Mouse (Mus musculus) embryo, embryonic 11 days (tissue): ENCODE results near the gene Azgp1.
A peak's percentile ranks its signal among the peaks of the same experiment; 100 is the strongest.
"Not testable (repeated sequence)": the region's sequence is repeated elsewhere in the genome, so short reads cannot be mapped to it uniquely, and the experiment has no call there.

Experiments used
- DNase-seq: peaks from one replicate; pipeline ENCODE4 v3.0.0-alpha.2; 2015

Azgp1 gene

DNA sequence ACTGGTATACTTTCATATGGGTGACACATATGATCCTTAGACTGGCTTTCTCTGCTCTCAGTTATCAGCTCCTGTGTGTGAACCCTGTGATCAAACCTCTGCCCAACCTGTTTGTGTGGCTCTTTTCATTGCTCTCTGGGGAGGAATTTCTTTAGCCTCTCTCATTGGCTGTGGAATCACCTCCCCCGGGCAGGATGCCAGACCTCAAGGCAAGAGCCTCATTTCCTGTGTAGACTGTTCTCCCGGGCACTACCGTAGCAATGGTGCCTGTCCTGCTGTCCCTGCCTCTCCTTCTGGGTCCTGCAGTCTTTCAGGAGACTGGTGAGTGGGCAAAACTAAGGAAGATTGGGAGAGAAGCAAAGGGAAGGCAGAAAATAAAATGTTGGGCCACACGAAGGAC lies at the start of gene Azgp1:
Azgp1 (plus strand) TSS at position 221 of the 400 bp plus-strand sequence.
- DNase-seq: no peak

DNA sequence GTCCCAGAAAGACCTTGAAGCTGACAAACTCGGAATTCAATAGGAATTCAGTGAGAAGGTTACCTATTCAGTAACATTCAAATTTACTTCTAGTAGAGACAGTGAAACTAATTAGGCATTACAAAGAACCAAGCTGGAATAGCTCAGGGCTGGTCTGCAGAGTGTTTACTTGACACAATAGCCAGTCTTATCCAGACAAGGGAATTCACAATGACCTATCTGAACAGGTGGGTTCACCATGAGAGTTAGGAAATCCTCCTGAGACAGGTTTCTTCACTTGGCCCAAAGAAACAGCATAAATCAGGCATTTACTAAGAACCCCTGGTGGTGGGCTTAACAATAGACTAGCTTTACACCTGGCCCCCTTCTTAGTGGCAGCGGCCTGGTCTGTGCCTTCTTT lies 47.4 kb upstream of the Azgp1 start:
- DNase-seq: not testable (repeated sequence)

DNA sequence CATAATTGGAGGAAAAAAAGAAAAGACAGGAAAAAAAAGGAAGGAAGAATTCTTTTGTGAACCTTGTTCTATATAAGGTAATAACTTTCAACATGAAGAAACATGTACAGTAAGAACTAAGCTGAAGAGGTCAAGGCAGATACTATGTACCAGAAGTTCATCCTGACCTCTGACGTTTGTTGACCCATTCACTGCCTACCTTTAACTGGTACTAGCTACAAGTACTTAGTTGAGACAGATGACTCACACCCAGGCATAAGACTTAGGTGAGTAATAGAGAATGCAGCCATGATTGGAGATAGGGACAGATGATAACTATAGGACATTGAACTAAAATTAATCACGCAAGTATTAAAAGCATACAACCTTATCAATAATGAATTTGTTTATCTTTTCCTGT lies 44.8 kb upstream of the Azgp1 start:
- DNase-seq: no peak

DNA sequence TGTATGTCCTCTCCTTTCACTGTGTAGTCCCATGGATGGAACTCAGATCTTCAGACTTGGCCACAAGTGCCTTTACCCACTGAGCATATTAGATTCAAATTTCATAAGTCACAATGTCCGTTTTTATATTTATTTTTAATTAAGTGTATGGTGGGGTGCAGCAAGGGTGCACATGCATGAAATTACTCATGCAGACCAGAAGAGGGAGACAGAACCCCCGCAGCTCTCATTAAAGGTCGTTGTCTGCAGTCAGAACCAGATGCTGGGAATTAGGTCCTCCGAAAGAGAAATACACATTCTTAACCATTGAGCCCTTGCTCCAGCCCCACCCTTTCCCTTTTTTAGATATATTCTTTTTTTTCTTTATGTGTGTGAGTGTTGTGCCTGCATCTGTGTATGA lies 44.1 kb upstream of the Azgp1 start:
- no peak for DNase-seq

DNA sequence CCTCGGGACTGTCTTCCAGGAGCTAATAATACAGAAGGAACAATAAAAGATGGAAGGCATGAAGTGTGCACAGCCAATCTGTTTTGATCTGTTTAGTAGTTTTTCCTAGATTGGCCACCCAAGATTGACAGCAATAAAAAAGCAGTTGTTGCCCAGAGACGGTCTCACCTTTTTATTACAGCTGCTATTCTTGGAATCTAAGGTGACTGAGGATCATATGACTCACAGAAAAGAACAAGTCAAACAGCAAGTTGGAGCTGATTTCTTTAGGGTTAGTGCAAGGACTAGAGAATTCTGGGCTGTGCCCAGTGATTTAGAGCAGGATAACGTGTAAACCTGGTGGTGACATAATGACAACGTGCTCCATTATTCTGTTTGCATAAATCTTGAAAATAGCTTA lies 40.4 kb upstream of the Azgp1 start:
- no peak for DNase-seq

DNA sequence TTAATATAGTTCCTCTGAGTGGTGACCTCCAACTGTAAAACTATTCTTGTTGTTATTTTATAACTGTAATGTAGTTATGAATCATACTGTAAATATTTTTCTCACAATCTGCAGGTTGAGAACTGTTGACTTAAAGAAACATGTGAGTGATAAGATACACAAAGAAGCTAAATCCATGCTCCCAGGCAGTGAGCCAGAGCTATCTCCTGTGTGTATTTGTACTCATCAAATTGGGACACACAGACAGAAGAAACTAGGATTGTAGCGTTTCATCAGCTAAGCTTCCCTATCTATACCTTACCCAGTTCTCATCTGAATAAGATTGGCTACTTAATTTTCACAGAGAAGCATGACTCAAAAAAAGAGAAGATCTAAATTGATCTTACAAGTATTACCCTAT lies 38.2 kb upstream of the Azgp1 start:
- no peak for DNase-seq

DNA sequence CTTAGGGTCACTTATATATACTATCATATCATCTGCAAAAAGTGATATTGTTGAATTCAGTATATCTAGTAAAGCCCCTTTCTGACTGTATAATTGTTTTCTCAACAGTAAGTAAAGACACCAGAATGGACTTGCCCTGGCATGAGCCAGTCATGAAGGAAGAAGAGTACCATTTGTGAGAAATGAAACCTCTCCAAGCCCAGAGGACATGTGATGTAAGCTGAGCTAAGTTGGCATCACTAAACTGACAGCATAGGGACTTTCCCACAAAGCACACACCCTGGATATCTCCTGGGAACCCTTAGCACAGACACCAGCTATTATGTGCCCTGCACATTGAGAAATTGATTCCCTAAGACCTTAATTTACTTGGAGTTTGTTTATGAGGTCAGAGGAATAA lies 34.0 kb upstream of the Azgp1 start:
- DNase-seq: no peak

DNA sequence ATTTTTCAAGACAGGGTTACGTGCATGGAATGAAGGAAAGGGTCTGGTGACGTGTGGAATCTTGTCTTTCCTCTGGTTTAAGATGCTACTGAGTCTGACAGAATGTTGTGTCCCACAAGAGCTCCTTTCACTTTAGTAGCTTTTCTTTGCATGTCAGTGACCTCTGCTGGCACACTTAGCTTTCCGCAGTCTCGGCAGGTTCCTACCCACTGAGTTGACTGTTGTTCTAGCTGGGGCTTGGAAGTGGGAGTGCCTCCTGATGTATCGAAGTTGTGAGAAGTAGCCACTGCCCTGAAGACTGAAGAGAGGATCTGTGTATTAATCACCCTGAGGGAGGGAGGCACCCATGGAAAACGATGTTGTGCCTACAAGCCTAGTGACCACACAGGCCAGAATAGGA lies 30.1 kb upstream of the Azgp1 start:
- peak; percentile 2 for DNase-seq

DNA sequence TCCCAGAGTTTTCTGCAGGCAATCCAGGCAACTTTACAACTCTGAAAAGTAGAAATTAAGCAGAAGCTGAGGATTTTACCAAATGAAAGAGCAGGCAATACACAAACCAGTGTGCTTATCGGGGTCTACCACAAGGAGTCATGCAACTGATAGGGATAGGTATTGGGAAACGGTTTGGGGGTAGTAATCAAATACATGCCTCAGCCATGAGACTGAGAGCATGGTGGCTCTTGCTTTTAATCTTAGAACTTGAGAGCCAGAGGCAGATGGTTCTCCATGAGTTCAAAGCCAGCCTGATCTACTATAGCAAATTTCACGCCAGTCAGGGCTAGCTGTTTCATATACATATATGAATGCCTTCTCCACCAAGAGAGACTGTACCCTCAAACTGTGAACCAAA lies 24.9 kb upstream of the Azgp1 start:
- no peak for DNase-seq

DNA sequence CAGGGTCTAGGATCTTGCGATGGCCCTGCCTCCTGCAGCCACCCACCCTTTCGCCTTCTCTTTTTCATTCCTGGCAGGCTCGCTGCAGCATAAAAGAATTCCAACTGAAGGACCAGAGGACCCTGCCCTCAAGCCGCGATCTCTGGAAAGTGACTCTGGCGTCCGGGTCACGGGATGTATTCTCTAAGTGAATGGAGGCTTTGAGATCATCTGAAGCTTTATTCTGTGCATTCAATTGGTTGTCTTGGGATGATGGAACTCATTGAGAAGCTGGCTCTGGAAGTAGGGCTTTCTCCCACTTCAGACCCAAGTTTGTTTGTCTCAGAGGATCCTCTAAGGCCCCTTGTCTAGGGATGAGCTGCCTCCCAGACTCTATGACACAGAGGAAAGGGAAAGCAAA lies 18.4 kb upstream of the Azgp1 start, which contains the start of gene Gjc3:
Gjc3 (minus strand) TSS at position 154 of the 400 bp plus-strand sequence.
- DNase-seq: peak; percentile 2

DNA sequence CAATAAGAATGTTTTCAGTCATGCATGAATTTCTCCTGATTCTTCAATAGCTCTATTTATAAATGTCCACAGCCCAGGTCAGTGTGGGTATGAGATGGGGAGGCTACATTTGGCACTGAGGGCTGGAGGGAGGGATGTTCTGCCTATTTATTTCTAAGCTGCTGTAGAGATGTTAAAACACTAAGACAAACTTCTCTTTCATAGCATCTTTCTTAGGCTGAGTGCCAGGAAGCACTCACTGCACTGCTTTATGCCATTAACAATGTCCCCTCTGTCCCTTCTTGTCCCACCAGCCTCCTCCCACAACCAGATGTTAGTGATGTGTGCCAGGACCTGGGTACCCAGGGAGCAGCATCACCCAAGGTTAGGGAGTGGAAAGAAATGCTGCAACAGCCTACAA lies 14.8 kb upstream of the Azgp1 start:
- no peak for DNase-seq

DNA sequence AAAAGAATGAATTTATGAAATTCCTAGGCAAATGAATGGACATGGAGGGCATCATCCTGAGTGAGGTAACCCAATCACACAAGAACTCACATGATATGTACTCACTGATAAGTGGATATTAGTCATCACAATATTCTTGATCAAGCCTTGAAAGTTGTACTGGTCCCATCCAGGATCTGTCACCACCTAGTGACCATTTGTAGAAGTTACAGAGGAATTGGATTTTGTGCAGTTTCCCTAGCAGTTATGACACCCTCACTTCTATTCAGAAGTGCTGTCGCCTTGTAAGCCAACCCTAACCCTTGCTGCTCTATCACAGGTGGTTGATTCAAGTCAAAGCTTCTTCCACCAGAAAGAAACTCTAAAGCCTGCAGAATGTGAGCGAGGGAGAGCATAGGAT lies 8.2 kb upstream of the Azgp1 start:
- no peak for DNase-seq

DNA sequence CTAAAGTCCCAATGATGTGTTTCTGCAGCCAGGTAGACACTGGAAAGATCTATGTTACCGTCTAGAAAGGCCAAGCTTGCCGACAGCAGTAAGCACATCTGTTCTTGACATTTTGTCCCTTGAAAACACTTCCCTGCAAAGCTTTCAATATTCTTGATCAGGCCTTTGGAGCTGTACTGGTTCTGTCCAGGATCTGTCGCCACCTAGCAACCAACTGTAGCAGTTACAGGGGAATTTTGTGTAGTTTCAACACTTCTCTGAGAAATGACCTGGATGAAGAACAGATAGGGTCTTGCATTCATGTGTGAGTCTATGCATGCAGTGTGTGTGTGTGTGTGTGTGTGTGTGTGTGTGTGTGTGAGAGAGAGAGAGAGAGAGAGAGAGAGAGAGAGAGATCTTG lies 7.6 kb upstream of the Azgp1 start:
- peak; percentile 6 for DNase-seq

DNA sequence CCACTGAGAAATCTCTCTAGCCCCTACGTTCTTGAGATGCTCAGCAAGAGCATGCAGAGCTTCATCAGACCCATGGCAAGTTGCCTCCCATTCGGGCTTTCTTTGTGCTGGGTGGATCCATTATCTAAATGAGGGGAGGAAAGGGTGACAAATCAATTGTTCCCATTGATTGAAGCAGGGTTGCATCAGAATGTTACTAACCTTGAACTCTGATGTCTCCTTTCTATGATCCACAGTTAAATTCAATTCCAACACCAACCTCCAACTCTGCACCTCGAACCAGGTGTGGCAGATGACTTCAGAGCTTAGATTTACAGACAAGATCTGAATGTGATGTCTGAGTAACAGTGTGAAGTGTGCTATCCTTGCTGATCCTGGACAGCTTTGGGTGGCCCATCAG lies 6.6 kb upstream of the Azgp1 start:
- DNase-seq: no peak

DNA sequence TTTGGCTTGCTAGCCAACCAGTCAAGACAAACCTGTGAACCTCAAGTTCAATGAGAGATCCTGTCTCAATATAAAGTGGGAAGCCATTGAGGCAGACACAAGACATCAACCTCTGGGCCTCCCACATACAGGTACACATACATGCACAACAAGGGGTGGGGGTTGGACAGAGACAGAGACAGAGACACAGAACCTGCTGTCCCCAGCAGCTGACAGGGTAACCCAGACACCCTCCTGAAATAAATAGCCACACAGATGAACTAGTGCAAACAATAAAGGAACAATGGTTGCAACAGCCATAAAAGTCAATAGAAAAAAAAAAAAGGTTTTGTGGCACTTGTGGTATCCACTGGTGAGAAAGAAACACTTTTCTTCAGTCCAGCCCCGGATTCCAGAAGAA lies 5.9 kb upstream of the Azgp1 start:
- DNase-seq: no peak

DNA sequence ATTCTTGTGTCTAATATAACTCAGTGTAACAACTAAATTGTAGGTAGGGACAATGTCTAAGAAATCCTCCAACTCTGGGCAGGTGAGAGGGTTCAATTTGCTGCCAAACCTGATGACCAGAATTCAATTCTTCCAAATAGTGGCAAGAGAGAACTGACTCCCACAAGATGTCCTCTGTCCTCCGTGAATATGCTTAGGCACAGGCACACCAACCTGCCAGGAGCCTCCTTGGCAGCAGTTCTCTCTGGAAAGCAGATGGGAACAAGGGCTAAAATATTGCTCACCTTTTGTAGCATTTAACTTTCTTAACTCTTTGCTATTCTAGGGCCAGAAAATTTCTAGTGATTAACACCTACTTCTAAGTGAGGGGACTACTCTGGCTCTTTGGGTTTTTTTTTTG lies 4.0 kb upstream of the Azgp1 start:
- DNase-seq: no peak

DNA sequence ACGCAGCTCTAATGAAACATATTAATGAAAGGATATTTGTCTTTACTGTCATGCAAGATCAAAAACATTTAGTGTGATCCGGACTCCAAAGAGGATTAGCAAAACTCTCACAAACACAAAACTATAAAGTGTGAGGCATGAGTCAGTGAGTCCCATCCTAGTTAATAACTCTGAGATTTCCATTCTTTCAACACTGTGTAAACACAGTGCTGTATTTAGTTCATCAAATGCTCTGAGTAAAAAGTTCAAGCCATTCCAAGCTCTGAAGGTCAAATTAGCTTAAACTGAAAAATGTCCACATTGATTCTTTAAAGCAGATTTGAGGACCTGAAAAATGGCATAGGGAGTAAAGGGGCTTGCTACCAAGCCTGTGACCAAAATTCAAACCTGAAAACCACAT lies 2.2 kb upstream of the Azgp1 start:
- DNase-seq: no peak

DNA sequence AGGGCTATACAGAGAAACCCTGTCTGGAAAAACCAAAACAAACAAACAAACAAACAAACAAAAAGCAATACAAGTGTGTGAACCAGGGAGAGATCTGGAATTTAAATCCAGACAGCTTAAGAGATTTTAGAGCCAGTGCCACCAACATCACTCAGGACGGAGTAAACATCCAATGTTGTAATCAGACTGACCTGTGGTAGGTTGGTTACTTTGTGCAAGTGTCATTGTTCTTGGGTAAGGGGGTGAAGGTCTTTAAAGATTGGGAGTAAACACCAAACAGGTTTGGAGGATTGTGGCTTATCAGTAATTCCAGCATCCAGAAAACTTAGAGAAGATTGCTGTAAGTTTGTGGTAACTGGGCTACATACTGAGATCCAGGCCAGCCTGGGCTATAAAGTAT lies 5.0 kb downstream of the Azgp1 start:
- DNase-seq: no peak

DNA sequence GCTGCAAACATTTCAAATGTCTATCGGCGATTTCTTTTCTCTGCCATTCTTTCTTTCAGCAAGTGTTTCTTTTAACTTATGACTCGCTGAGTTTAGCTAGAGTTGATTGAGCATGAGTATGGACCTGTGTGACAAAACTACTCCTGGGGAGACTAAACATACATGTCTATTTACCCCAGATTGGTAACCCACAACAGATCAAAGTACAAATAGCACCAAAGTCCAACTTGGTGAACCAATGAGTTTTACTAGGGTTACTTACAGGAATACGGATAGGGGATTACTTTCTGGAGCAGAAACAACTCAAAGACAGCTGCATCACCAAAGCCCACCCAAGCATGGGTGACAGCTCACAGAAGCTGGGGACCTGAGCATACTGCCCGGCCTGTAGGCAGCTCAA lies 28.1 kb downstream of the Azgp1 start:
- no peak for DNase-seq

DNA sequence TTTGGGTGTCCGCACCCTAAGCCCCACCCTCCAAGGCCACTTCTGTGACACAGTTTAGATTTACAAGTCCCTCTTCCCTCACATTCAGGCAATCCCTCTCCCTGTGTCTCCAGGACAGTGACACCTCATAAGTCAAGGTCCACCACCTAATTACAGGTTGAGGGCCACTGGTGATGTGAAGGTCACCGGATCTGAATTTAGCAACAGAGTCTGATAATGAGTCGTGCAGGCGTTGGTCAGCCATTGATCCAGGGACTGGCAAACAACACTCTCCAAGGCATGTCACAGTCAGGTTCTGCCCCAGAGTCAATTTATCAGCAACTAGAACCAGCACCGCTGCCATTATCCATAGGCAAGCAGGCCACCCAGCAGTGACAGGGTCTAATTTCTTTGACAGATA lies 31.1 kb downstream of the Azgp1 start:
- no peak for DNase-seq

DNA sequence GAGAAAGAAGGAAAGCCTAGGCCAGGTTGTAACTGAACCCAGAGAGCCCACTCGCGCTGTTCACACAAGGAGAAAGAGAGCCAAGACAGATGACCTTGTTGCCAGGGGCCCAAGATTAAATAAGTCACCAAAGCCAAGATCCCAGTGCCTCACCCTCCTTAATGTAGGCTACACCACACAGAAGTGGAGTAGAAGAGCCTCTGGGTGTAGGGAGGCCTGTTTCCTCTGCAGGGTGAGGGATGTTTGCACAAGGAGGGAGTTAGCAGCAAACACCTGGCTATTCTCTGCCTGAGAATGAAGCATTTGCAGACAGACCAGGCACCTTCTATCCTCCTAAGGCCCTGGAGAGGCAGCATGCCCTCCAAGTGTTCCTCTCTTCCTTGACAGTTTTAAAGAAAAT lies 35.2 kb downstream of the Azgp1 start:
- no peak for DNase-seq

DNA sequence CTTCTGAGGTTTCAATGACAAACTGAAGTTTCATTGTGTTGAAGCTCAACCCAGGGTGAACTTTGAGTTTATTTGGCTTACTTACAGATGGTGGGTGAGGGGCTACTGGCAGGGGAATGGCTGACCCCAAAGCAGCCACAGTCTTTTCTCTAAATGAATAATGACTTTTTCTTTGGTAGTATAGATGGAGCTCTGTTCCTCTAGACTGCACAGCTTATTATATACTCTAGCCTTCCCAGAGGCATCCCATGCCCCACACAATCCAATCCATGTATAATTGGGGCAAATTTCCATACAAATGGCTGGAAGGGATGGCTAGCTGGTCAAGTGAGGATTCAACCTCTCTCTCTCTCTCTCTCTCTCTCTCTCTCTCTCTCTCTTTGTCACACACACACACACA lies 35.7 kb downstream of the Azgp1 start:
- no peak for DNase-seq

DNA sequence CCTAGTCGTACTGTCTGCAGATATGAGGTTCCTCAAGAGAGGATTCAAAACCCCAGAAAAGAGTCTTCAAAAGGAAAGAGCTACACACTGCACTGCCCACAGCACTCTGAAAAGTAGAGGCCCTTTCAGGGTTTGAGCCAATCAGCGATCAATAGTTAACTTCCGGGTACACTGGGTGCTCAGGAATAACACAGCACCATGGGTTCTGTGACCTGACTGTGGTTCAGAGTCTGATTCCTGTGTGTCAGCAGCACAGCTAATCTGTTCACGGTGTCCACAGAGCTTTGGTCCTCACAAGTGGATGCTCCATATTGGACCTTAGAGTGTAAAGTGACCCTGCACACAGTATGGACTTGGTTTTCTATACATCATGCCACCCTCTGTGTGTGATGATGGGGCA lies 38.3 kb downstream of the Azgp1 start:
- not testable (repeated sequence) for DNase-seq

DNA sequence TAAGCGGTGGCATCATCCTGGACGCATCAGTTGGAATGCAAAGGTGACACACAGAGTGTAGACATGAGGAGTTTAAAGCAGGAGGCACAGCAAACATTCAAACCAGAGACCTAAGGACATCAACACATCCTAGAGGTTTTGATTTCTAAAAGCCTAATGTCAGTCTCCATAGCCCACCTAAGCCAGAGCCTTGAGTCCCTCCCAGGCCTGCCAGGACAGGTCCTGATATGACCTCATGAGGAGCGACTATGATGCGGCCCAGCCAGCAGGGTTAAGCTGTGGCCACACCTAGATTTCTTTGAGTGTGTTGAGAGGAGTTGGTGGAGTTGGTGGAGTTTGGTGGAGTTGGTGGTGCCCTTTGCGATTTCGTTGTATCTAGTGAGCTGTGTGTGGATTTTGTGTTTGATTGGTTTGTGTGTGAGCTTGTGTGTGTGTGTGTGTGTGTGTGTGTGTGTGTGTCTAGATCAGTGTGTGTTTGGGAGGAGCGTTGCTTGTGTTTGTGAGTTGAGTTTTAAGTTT lies 39.7 kb downstream of the Azgp1 start, which contains the start of the genes Smok3a and Smok3b:
Smok3a (plus strand) TSS at position 301 of the 519 bp plus-strand sequence.
Smok3b (plus strand) TSS at position 469 of the 519 bp plus-strand sequence.
- not testable (repeated sequence) for DNase-seq
